Mouse (Mus musculus): ENCODE results near the gene AI413582. TPM values are rescaled to one million over a fixed set of nuclear protein-coding genes. Genes with fewer than 3 reads are reported as not detected.

The AI413582 gene
- 1 to 10 TPM; 5.4 to 7.0 TPM for total RNA-seq (2021)
- long read RNA-seq, experiment 1, transcript AI413582-204 (5 exons, 862 nt) = major isoform, 5 of 5 reads
- long read RNA-seq, experiment 1, partial matches to known transcripts = 0 of 5 reads
- long read RNA-seq, experiment 1, other reads (novel, unspliced or antisense) = 0 of 5 reads
- long read RNA-seq, experiment 2, transcript AI413582-204 (5 exons, 862 nt) = major isoform, 5 of 6 reads
- long read RNA-seq, experiment 2, partial matches to known transcripts = 0 of 6 reads
- long read RNA-seq, experiment 2, other reads (novel, unspliced or antisense) = 1 of 6 reads

GRCm38 (mm10) chr17:27565163-27565941 is at the start of gene AI413582:
Gene AI413582 (minus strand): TSS chr17:27565756.
- DNase-seq (ENCODE audit: low spot score in 2 of 2) = peak; percentile 95 to 96

- DNase-seq (ENCODE audit: low spot score in 2 of 2) = no peak
Measured at GRCm38 (mm10) chr17:27613016-27613415, 47.5 kb upstream of the AI413582 start.

- no peak for DNase-seq (ENCODE audit: low spot score in 2 of 2)
Measured at GRCm38 (mm10) chr17:27611994-27612393, 46.4 kb upstream of the AI413582 start.

GRCm38 (mm10) chr17:27611519-27611884 is 45.9 kb upstream of the AI413582 start:
- no peak for DNase-seq (ENCODE audit: low spot score in 2 of 2)

- DNase-seq (ENCODE audit: low spot score in 2 of 2) = no peak
Measured at GRCm38 (mm10) chr17:27610679-27611518, 45.3 kb upstream of the AI413582 start.

- DNase-seq (ENCODE audit: low spot score in 2 of 2) = no peak
Measured at GRCm38 (mm10) chr17:27609576-27609975, 44.0 kb upstream of the AI413582 start.

- DNase-seq (ENCODE audit: low spot score in 2 of 2) = no peak
Measured at GRCm38 (mm10) chr17:27603522-27604234, 38.1 kb upstream of the AI413582 start.

GRCm38 (mm10) chr17:27603036-27603435 is 37.5 kb upstream of the AI413582 start:
- no peak for DNase-seq (ENCODE audit: low spot score in 2 of 2)

GRCm38 (mm10) chr17:27600869-27601268 is 35.3 kb upstream of the AI413582 start:
- DNase-seq (ENCODE audit: low spot score in 2 of 2) = no peak

- no peak for DNase-seq (ENCODE audit: low spot score in 2 of 2)
Measured at GRCm38 (mm10) chr17:27600286-27600685, 34.7 kb upstream of the AI413582 start.

GRCm38 (mm10) chr17:27596376-27597190 is 31.0 kb upstream of the AI413582 start:
- DNase-seq (ENCODE audit: low spot score in 2 of 2) = no peak

GRCm38 (mm10) chr17:27595659-27596375 is 30.3 kb upstream of the AI413582 start:
- DNase-seq (ENCODE audit: low spot score in 2 of 2) = no peak

GRCm38 (mm10) chr17:27592565-27592910 is 27.0 kb upstream of the AI413582 start:
- no peak for DNase-seq (ENCODE audit: low spot score in 2 of 2)

GRCm38 (mm10) chr17:27591826-27592564 is 26.4 kb upstream of the AI413582 start:
- no peak for DNase-seq (ENCODE audit: low spot score in 2 of 2)

- no peak for DNase-seq (ENCODE audit: low spot score in 2 of 2)
Measured at GRCm38 (mm10) chr17:27588231-27588630, 22.7 kb upstream of the AI413582 start.

GRCm38 (mm10) chr17:27587252-27587651 is 21.7 kb upstream of the AI413582 start:
- no peak for DNase-seq (ENCODE audit: low spot score in 2 of 2)

GRCm38 (mm10) chr17:27586661-27587060 is 21.1 kb upstream of the AI413582 start:
- DNase-seq (ENCODE audit: low spot score in 2 of 2) = no peak

- no peak for DNase-seq (ENCODE audit: low spot score in 2 of 2)
Measured at GRCm38 (mm10) chr17:27583185-27583894, 17.8 kb upstream of the AI413582 start.
